18 mouse cellular contexts compared by ENCODE assay signal in genomic region chr10:18058681-18059338, GRCm38 (mm10).
"Had no signal": no experiment of that assay in that cellular context is flagged by ENCODE, and none has a peak within 500 bp of the region (broad histone marks: within the 10 kb centered on the region; RNA-seq: fewer than 3 reads in every experiment).

No protein-coding gene starts in this region.

- H3K36me3 ChIP-seq: limb, embryonic 15.5 days; neural tube, embryonic 13.5 days had no signal

- H3K9ac ChIP-seq: limb, embryonic 15.5 days; liver, embryonic 14.5 days; liver, postnatal 0 days; lung, embryonic 14.5 days; neural tube, embryonic 13.5 days had no signal

- H3K4me2 ChIP-seq: limb, embryonic 15.5 days; liver, embryonic 11.5 days had no signal

- DNase-seq: kidney, adult 2 months; kidney, postnatal 25 days; layer of hippocampus, adult 9-11 months; liver, postnatal 0 days; lung, embryonic 14.5 days; lung, postnatal 36 days; midbrain, embryonic 14.5 days; thymus, adult 18-20 months; thymus, postnatal 36 days had no signal

- ATAC-seq: liver, postnatal 0 days; lung, postnatal 0 days had no signal

- H3K27me3 ChIP-seq: limb, embryonic 15.5 days; megakaryocyte, embryonic 14.5 days; neural tube, embryonic 13.5 days had no signal

- H3K4me3 ChIP-seq: layer of hippocampus, adult 2 months; limb, embryonic 15.5 days; midbrain, embryonic 10.5 days; neural tube, embryonic 13.5 days had no signal

- H3K27ac ChIP-seq: kidney, postnatal 0 days; layer of hippocampus, adult 2 months; limb, embryonic 15.5 days; liver, embryonic 14.5 days; midbrain, embryonic 10.5 days; neural tube, embryonic 13.5 days had no signal

- H3K9me3 ChIP-seq: limb, embryonic 15.5 days; megakaryocyte, embryonic 14.5 days; midbrain, embryonic 10.5 days; neural tube, embryonic 13.5 days had no signal
